Mouse (Mus musculus): Measurements from ENCODE around the gene Llgl2.

- TF ChIP-seq CTCF (IDR thresholded peaks at IDR 0.05; ENCODE audit: low read depth, low read length) (no peak), POLR2A (IDR thresholded peaks at IDR 0.05; ENCODE audit: extremely low read depth, insufficient read depth, low read length) (no peak)
These were observed 64.2 kb downstream of the Llgl2 start for GRCm38 (mm10) chr11:115888020-115888419.

Measured in liver, adult 2 months (tissue).